Mouse (Mus musculus) liver, embryonic 14.5 days (tissue): ENCODE results near the gene Vav3. TPM values are rescaled to one million over a fixed set of nuclear protein-coding genes. Genes with fewer than 3 reads are reported as not detected.

Experiments
- ATAC-seq: fragments of 200-750 bp; cut with Nextera tagmentation; 2 replicates; pipeline ENCODE4 v1.8.0; 2017; ENCODE audit warnings: moderate number of reproducible peaks, mild to moderate bottlenecking, moderate library complexity; ENCODE audit not compliant: insufficient read depth
- DNase-seq, 3 experiments: peaks; one replicate each; pipeline ENCODE4 v3.0.0-alpha.2; 2012 to 2013; ENCODE audit warnings: low read depth in 3 of 3, low spot score in 3 of 3
- H3K27ac ChIP-seq: fragments of 300-500 bp; sonication (generic); 2 replicates; pipeline ENCODE4 v1.5.1; 2014; ENCODE audit warnings: moderate library complexity, mild to moderate bottlenecking, control low read depth, inconsistent platforms
- H3K27me3 ChIP-seq: fragments of 300-500 bp; sonication (generic); 2 replicates; pipeline ENCODE4 v1.6.1; 2014; ENCODE audit warnings: mild to moderate bottlenecking, low read length, moderate library complexity; ENCODE audit not compliant: control insufficient read depth, insufficient read depth
- H3K36me3 ChIP-seq: fragments of 300-500 bp; sonication (generic); replicated peaks from 2 replicates; pipeline ENCODE4 v1.6.1; 2014; ENCODE audit warnings: low read depth; ENCODE audit not compliant: control insufficient read depth, insufficient read depth
- H3K4me1 ChIP-seq, 2 experiments: fragments of 200-500 bp in 1 of 2; fragments of 300-500 bp in 1 of 2; sonication (generic) in 1 of 2; replicated peaks; 2 replicates each; pipeline ENCODE4 v1.6.1; 2012 to 2014; ENCODE audit warnings: antibody characterized with exemption in 1 of 2, inconsistent platforms in 1 of 2, low read length in 1 of 2; ENCODE audit not compliant: control insufficient read depth in 2 of 2, insufficient read depth in 2 of 2
- H3K4me2 ChIP-seq: fragments of 300-500 bp; sonication (generic); 2 replicates; pipeline ENCODE4 v1.6.1; 2014; ENCODE audit warnings: low read depth, mild to moderate bottlenecking, control low read depth, moderate library complexity
- H3K4me3 ChIP-seq, 2 experiments: fragments of 200-500 bp in 1 of 2; fragments of 300-500 bp in 1 of 2; sonication (generic) in 1 of 2; 2 replicates each; pipeline ENCODE4 v1.5.1; 2012 to 2014; ENCODE audit warnings: low read depth in 2 of 2, low read length in 2 of 2, mild to moderate bottlenecking in 2 of 2, control low read depth in 1 of 2, inconsistent platforms in 1 of 2, moderate library complexity in 1 of 2; ENCODE audit not compliant: insufficient read depth in 1 of 2
- H3K9ac ChIP-seq: fragments of 300-500 bp; sonication (generic); replicated peaks from 2 replicates; pipeline ENCODE4 v1.6.1; 2014; ENCODE audit warnings: mild to moderate bottlenecking, control low read depth, moderate library complexity
- H3K9me3 ChIP-seq: fragments of 300-500 bp; sonication (generic); 2 replicates; pipeline ENCODE4 v1.6.1; 2016; ENCODE audit warnings: low read length, mixed read lengths; ENCODE audit not compliant: control insufficient read depth
- CTCF ChIP-seq: IDR thresholded peaks from 2 replicates; pipeline ENCODE4 v1.5.1; 2016; ENCODE audit warnings: antibody characterized with exemption, low read depth, control low read depth
- EP300 ChIP-seq: IDR thresholded peaks from 2 replicates; pipeline ENCODE4 v1.6.1; 2016; ENCODE audit warnings: antibody characterized with exemption, low read depth
- WGBS: fragments of 180-500 bp; shearing (Covaris S2); extraction: QIAGEN DNeasy Blood & Tissue Kit; methylation state at CpG from one replicate; pipeline ENCODE4 v1.1.7; 2014; ENCODE audit not compliant: insufficient replicate concordance; 5-methylcytosine and 5-hydroxymethylcytosine counted together
- polyA plus RNA-seq, 2 experiments: library from polyadenylated mRNA; depleted of rRNA in 1 of 2; stranded (reverse) in 1 of 2; unstranded in 1 of 2; fragments of >200 nt; fragmentation: Nextera tagmentation in 1 of 2; extraction: Ambion mirVana in 1 of 2; gene quantifications; 2 replicates each; pipeline versions ENCODE4 v1.2.1 to v1.2.3; 2012 to 2014

The Vav3 gene
- polyA plus RNA-seq (2012; rRNA removed) (0.61 and 1.2 TPM in 2 replicates), polyA plus RNA-seq (2014; fragmentation: Nextera tagmentation; extraction: Ambion mirVana) (2.5 and 2.8 TPM in 2 replicates)

GRCm38 (mm10) chr3:109340274-109341070 lies at the start of gene Vav3:
Gene Vav3, plus strand, starts transcription at chr3:109340653.
- TF ChIP-seq CTCF (no peak), EP300 (no peak)
- DNase-seq (no peak), ATAC-seq (peak; percentile 63)
- Histone ChIP-seq H3K27me3 (peaks cover 28% of the 10 kb centered on the region), H3K9ac (no peak within 1 kb of the TSS), H3K36me3 (no peaks in the 10 kb centered on the region), H3K4me1 (peaks cover 0 to 3% of the 10 kb centered on the region in 2 experiments; a peak in 1 of 4 replicates), H3K27ac (no peak within 1 kb of the TSS), H3K9me3 (no peaks in the 10 kb centered on the region), H3K4me3 (peak within 1 kb of the TSS; percentile 50 to 53), H3K4me2 (peak within 1 kb of the TSS; percentile 69)
- under 1% methylated on average over 62 of the region's 92 CpGs for WGBS

DNA sequence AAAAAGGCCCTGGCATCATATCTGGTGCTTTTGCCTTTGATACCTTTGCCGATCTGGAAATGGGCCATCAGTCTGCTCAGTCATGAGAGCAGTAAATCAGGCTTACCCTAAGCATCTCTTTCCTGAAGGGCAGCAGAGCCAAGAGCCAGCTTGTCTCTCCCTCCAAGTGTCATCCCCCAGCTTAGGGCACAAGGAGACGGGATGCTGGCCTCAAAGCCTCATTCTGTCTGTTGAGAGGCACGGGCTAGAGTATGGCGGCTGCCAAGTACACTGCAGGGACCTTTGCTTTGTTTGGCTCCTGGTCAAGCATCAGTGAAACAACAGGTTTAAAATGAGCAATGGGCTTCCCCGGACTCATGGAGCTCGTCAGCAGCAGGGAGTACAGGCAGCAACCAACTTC lies 41.6 kb upstream of the Vav3 start:
- no peak for DNase-seq
- H3K27ac ChIP-seq: no peak overlapping the region
- ATAC-seq: no peak
- H3K9ac ChIP-seq: no peak overlapping the region
- WGBS: 63% methylated on average over 6 of the region's 6 CpGs
- H3K4me1 ChIP-seq: no peaks in the 10 kb centered on the region
- H3K4me3 ChIP-seq: no peak overlapping the region
- TF ChIP-seq CTCF (no peak), EP300 (no peak)
- no peaks in the 10 kb centered on the region for H3K36me3 ChIP-seq
- H3K9me3 ChIP-seq: no peaks in the 10 kb centered on the region
- H3K27me3 ChIP-seq: no peaks in the 10 kb centered on the region
- H3K4me2 ChIP-seq: no peak overlapping the region

GRCm38 (mm10) chr3:109299303-109300074 lies 41.0 kb upstream of the Vav3 start:
- Histone ChIP-seq H3K27me3 (no peaks in the 10 kb centered on the region), H3K9me3 (no peaks in the 10 kb centered on the region), H3K4me3 (no peak overlapping the region), H3K27ac (no peak overlapping the region), H3K36me3 (no peaks in the 10 kb centered on the region), H3K9ac (no peak overlapping the region), H3K4me1 (no peaks in the 10 kb centered on the region), H3K4me2 (no peak overlapping the region)
- ATAC-seq (no peak), DNase-seq (no peak)
- TF ChIP-seq CTCF (no peak), EP300 (no peak)
- WGBS: 46% methylated on average over 4 of the region's 4 CpGs

- Histone ChIP-seq H3K9me3 (no peaks in the 10 kb centered on the region), H3K9ac (no peak overlapping the region), H3K4me3 (no peak overlapping the region), H3K27ac (no peak overlapping the region), H3K4me2 (no peak overlapping the region), H3K27me3 (no peaks in the 10 kb centered on the region), H3K36me3 (no peaks in the 10 kb centered on the region), H3K4me1 (no peaks in the 10 kb centered on the region)
- 15% methylated on average over 2 of the region's 2 CpGs for WGBS
- ATAC-seq (no peak), DNase-seq (no peak)
- TF ChIP-seq EP300: no peak
- TF ChIP-seq CTCF: no peak
These were observed 38.4 kb upstream of the Vav3 start for GRCm38 (mm10) chr3:109302059-109302458.

- no peak overlapping the region for H3K27ac ChIP-seq
- 0 out of 4 replicates have a peak, but pooled peaks cover 0 to 7% of the 10 kb centered on the region in 2 experiments for H3K4me1 ChIP-seq
- H3K9ac ChIP-seq: no peak overlapping the region
- H3K27me3 ChIP-seq: no peaks in the 10 kb centered on the region
- ATAC-seq: no peak
- no peaks in the 10 kb centered on the region for H3K36me3 ChIP-seq
- H3K4me3 ChIP-seq: no peak overlapping the region
- WGBS: 63% methylated on average over 7 of the region's 7 CpGs
- TF ChIP-seq EP300 (no peak), CTCF (no peak)
- H3K4me2 ChIP-seq: no peak overlapping the region
- no peaks in the 10 kb centered on the region for H3K9me3 ChIP-seq
- no peak for DNase-seq
These were observed 33.0 kb upstream of the Vav3 start for GRCm38 (mm10) chr3:109307406-109307805.
